In genomic region chr19:53697376-53698126, GRCm38 (mm10) we compare ENCODE assay signal across 8 mouse cellular contexts. TPM values are rescaled to one million over a fixed set of nuclear protein-coding genes. Genes with fewer than 3 reads are reported as not detected.
DNase-seq lines count a peak whose midpoint lies in the region; ATAC-seq and TF ChIP-seq lines count a peak whose summit lies in the region.

No protein-coding gene starts in this region.

- no peak for TF ChIP-seq CTCF in midbrain, postnatal 0 days (IDR thresholded peaks at IDR 0.05)

- no peak overlapping the region for H3K27ac ChIP-seq in limb, embryonic 12.5 days
- H3K27ac ChIP-seq in limb, embryonic 10.5 days: no peak overlapping the region
- H3K27ac ChIP-seq in embryonic facial prominence, embryonic 12.5 days: no peak overlapping the region
- H3K27ac ChIP-seq in heart, embryonic 11.5 days (ENCODE audit: low read depth, low read length): peak overlapping the region; percentile 84
- no peak overlapping the region for H3K27ac ChIP-seq in midbrain, postnatal 0 days (ENCODE audit: low read depth, low read length)

- peaks cover 22% of the 10 kb centered on the region for H3K4me1 ChIP-seq in limb, embryonic 12.5 days (replicated peaks)
- peaks cover 31% of the 10 kb centered on the region for H3K4me1 ChIP-seq in limb, embryonic 10.5 days
- H3K4me1 ChIP-seq in embryonic facial prominence, embryonic 12.5 days: peaks cover 25% of the 10 kb centered on the region; the same call in 1 of the 2 replicates
- peaks cover 40% of the 10 kb centered on the region for H3K4me1 ChIP-seq in heart, embryonic 11.5 days (ENCODE audit: control insufficient read depth, insufficient read depth, low read length)
- 0 out of 2 replicates have a peak, but pooled peaks cover 2% of the 10 kb centered on the region for H3K4me1 ChIP-seq in midbrain, postnatal 0 days (ENCODE audit: insufficient read depth, low read length)

- 49% methylated on average over 24 of the region's 24 CpGs for WGBS in limb, embryonic 12.5 days
- 55% methylated on average over 24 of the region's 24 CpGs for WGBS in limb, embryonic 10.5 days
- 31% methylated on average over 24 of the region's 24 CpGs for WGBS in embryonic facial prominence, embryonic 12.5 days
- 28% methylated on average over 24 of the region's 24 CpGs for WGBS in heart, embryonic 11.5 days (ENCODE audit: insufficient replicate concordance)
- WGBS in midbrain, postnatal 0 days: 27% methylated on average over 24 of the region's 24 CpGs

- no peak overlapping the region for H3K9ac ChIP-seq in limb, embryonic 12.5 days (replicated peaks)
- no peak overlapping the region for H3K9ac ChIP-seq in embryonic facial prominence, embryonic 12.5 days
- peak overlapping the region; percentile 56 for H3K9ac ChIP-seq in heart, embryonic 11.5 days (ENCODE audit: low read depth, low read length)
- H3K9ac ChIP-seq in midbrain, postnatal 0 days (replicated peaks; ENCODE audit: low read length, poor library complexity, severe bottlenecking): 0 out of 2 replicates have a peak overlapping the region, but pooled peaks have one; percentile 8

- H3K4me2 ChIP-seq in limb, embryonic 12.5 days: no peak overlapping the region
- H3K4me2 ChIP-seq in embryonic facial prominence, embryonic 12.5 days (replicated peaks): no peak overlapping the region
- peak overlapping the region; percentile 55 for H3K4me2 ChIP-seq in heart, embryonic 11.5 days
- no peak overlapping the region for H3K4me2 ChIP-seq in midbrain, postnatal 0 days (ENCODE audit: low read depth, low read length, poor library complexity, severe bottlenecking)

- DNase-seq in limb, embryonic 10.5 days (ENCODE audit: low spot score): no peak
- DNase-seq in midbrain, postnatal 0 days (ENCODE audit: low spot score): peak; percentile 39
- DNase-seq in ovary, postnatal 14 days (ENCODE audit: low spot score): no peak
- no peak for DNase-seq in spleen, adult 18-20 months

- 0 out of 2 replicates have a peak, but pooled peaks have one; percentile 28 for ATAC-seq in limb, embryonic 12.5 days (ENCODE audit: insufficient number of reproducible peaks, insufficient read depth, low FRiP score, low TSS enrichment, low read depth)
- peak; percentile 48; the same call in 1 of the 2 replicates for ATAC-seq in embryonic facial prominence, embryonic 12.5 days (ENCODE audit: insufficient number of reproducible peaks, insufficient read depth, low FRiP score, low TSS enrichment)
- 0 out of 2 replicates have a peak, but pooled peaks have one; percentile 32 for ATAC-seq in heart, embryonic 11.5 days (replicated peaks; ENCODE audit: insufficient number of reproducible peaks, low FRiP score, low TSS enrichment)
- no peak for ATAC-seq in midbrain, postnatal 0 days (ENCODE audit: low FRiP score)
- no peak for ATAC-seq in megakaryocyte progenitor cell, adult 5-6 weeks (replicated peaks; ENCODE audit: poor library complexity)

- no peaks in the 10 kb centered on the region; the same call in 1 of the 2 replicates for H3K27me3 ChIP-seq in limb, embryonic 12.5 days
- 0 out of 2 replicates have a peak, but pooled peaks cover 4% of the 10 kb centered on the region for H3K27me3 ChIP-seq in limb, embryonic 10.5 days (ENCODE audit: low read depth, poor library complexity, severe bottlenecking)
- H3K27me3 ChIP-seq in embryonic facial prominence, embryonic 12.5 days: peaks cover 4% of the 10 kb centered on the region; the same call in 1 of the 2 replicates
- H3K27me3 ChIP-seq in heart, embryonic 11.5 days (ENCODE audit: control insufficient read depth, insufficient read depth, low read length): no peaks in the 10 kb centered on the region
- H3K27me3 ChIP-seq in midbrain, postnatal 0 days (ENCODE audit: insufficient read depth, low read length): no peaks in the 10 kb centered on the region

- H3K4me3 ChIP-seq in limb, embryonic 12.5 days (replicated peaks): no peak overlapping the region
- no peak overlapping the region for H3K4me3 ChIP-seq in limb, embryonic 10.5 days
- H3K4me3 ChIP-seq in embryonic facial prominence, embryonic 12.5 days: no peak overlapping the region
- no peak overlapping the region; the same call in 1 of the 2 replicates for H3K4me3 ChIP-seq in heart, embryonic 11.5 days (ENCODE audit: low read depth, low read length)
- H3K4me3 ChIP-seq in midbrain, postnatal 0 days (ENCODE audit: low read depth, low read length): no peak overlapping the region

- H3K9me3 ChIP-seq in limb, embryonic 12.5 days: no peaks in the 10 kb centered on the region
- H3K9me3 ChIP-seq in limb, embryonic 10.5 days (replicated peaks): no peaks in the 10 kb centered on the region
- H3K9me3 ChIP-seq in embryonic facial prominence, embryonic 12.5 days: no peaks in the 10 kb centered on the region
- H3K9me3 ChIP-seq in heart, embryonic 11.5 days (replicated peaks; ENCODE audit: control insufficient read depth, low read length): no peaks in the 10 kb centered on the region
- no peaks in the 10 kb centered on the region for H3K9me3 ChIP-seq in midbrain, postnatal 0 days (ENCODE audit: low read length)

- no peaks in the 10 kb centered on the region for H3K36me3 ChIP-seq in limb, embryonic 12.5 days
- H3K36me3 ChIP-seq in limb, embryonic 10.5 days: no peaks in the 10 kb centered on the region
- H3K36me3 ChIP-seq in embryonic facial prominence, embryonic 12.5 days: no peaks in the 10 kb centered on the region
- H3K36me3 ChIP-seq in heart, embryonic 11.5 days (ENCODE audit: control insufficient read depth, insufficient read depth, low read length): no peaks in the 10 kb centered on the region
- H3K36me3 ChIP-seq in midbrain, postnatal 0 days (ENCODE audit: insufficient read depth, low read length): no peaks in the 10 kb centered on the region

RNA-seq across cellular contexts. Expression of gene Rbm20, which starts 20.4 kb away (rescaled TPM):
- 4.3 and 5.1 TPM in 2 replicates for polyA plus RNA-seq in limb, embryonic 12.5 days (2016; fragmentation: Nextera tagmentation; extraction: Ambion mirVana)
- polyA plus RNA-seq in limb, embryonic 10.5 days (2016; fragmentation: Nextera tagmentation; extraction: Ambion mirVana): 0.73 and 1.9 TPM in 2 replicates
- polyA plus RNA-seq in embryonic facial prominence, embryonic 12.5 days (2016; fragmentation: Nextera tagmentation; extraction: Ambion mirVana): 2.7 and 3.0 TPM in 2 replicates
- polyA plus RNA-seq in heart, embryonic 11.5 days (2014; fragmentation: Nextera tagmentation; extraction: Ambion mirVana): 25.0 and 36.4 TPM in 2 replicates
- total RNA-seq in midbrain, postnatal 0 days (2014; rRNA removed): 1.6 and 2.0 TPM in 2 replicates
- polyA plus RNA-seq in midbrain, postnatal 0 days (2015; fragmentation: Nextera tagmentation; extraction: Ambion mirVana): 0.44 and 0.75 TPM in 2 replicates
- 0.05 TPM in 1 of 2 replicates, not detected in the other for total RNA-seq in megakaryocyte progenitor cell, adult 5-6 weeks (2015)
- 0.03 and 0.17 TPM in 2 replicates for total RNA-seq in megakaryocyte progenitor cell, adult 5-6 weeks (2017)

Comparison
In these comparisons a context has a peak if more than half of its experiments do, and no peak if none do; other contexts are left out.
1. ATAC-seq: peak in limb, embryonic 12.5 days (single experiment), embryonic facial prominence, embryonic 12.5 days (single experiment) and heart, embryonic 11.5 days (single experiment); none in midbrain, postnatal 0 days (single experiment) and megakaryocyte progenitor cell, adult 5-6 weeks (single experiment).
2. H3K9ac ChIP-seq: peak in heart, embryonic 11.5 days (single experiment) and midbrain, postnatal 0 days (single experiment); none in limb, embryonic 12.5 days (single experiment) and embryonic facial prominence, embryonic 12.5 days (single experiment).